Mouse (Mus musculus) lung, embryonic 16.5 days (tissue): ENCODE results near the gene Cybrd1. TPM values are rescaled to one million over a fixed set of nuclear protein-coding genes. Genes with fewer than 3 reads are reported as not detected.

Experiments used
- ATAC-seq: fragments of 200-750 bp; cut with Nextera tagmentation; 2 replicates; pipeline ENCODE4 v1.8.0; 2017; ENCODE audit warnings: low read depth, mild to moderate bottlenecking, moderate library complexity
- H3K27ac ChIP-seq: fragments of 300-500 bp; sonication (generic); 2 replicates; pipeline ENCODE4 v1.5.1; 2014; ENCODE audit warnings: mild to moderate bottlenecking, control low read depth, low read length
- H3K27me3 ChIP-seq: fragments of 300-500 bp; sonication (generic); 2 replicates; pipeline ENCODE4 v1.6.1; 2014; ENCODE audit warnings: low read depth, low read length, mixed read lengths; ENCODE audit not compliant: control insufficient read depth, insufficient read depth
- H3K36me3 ChIP-seq: fragments of 300-500 bp; sonication (generic); 2 replicates; pipeline ENCODE4 v1.6.1; 2014; ENCODE audit warnings: low read length; ENCODE audit not compliant: control insufficient read depth, insufficient read depth
- H3K4me1 ChIP-seq: fragments of 300-500 bp; sonication (generic); replicated peaks from 2 replicates; pipeline ENCODE4 v1.6.1; 2014; ENCODE audit warnings: low read length, mixed read lengths; ENCODE audit not compliant: control insufficient read depth, insufficient read depth
- H3K4me2 ChIP-seq: fragments of 300-500 bp; sonication (generic); 2 replicates; pipeline ENCODE4 v1.6.1; 2014; ENCODE audit warnings: low read depth, low read length, control low read depth
- H3K4me3 ChIP-seq: fragments of 300-500 bp; sonication (generic); 2 replicates; pipeline ENCODE4 v1.5.1; 2014; ENCODE audit warnings: mild to moderate bottlenecking, low read length, control low read depth
- H3K9ac ChIP-seq: fragments of 300-500 bp; sonication (generic); 2 replicates; pipeline ENCODE4 v1.6.1; 2014; ENCODE audit warnings: low read length, control low read depth
- H3K9me3 ChIP-seq: fragments of 300-500 bp; sonication (generic); 2 replicates; pipeline ENCODE4 v1.6.1; 2016; ENCODE audit warnings: low read length; ENCODE audit not compliant: control insufficient read depth
- WGBS: fragments of 180-500 bp; shearing (Covaris S2); extraction: QIAGEN DNeasy Blood & Tissue Kit; methylation state at CpG from one replicate; pipeline ENCODE4 v1.1.7; 2014; 5-methylcytosine and 5-hydroxymethylcytosine counted together
- polyA plus RNA-seq: library from polyadenylated mRNA; unstranded; fragments of >200 nt; fragmentation: Nextera tagmentation; extraction: Ambion mirVana; gene quantifications from 2 replicates; pipeline ENCODE4 v1.2.1, GENCODE M21; 2015

Cybrd1 gene
- polyA plus RNA-seq = 4.6 and 5.1 TPM in 2 replicates

DNA sequence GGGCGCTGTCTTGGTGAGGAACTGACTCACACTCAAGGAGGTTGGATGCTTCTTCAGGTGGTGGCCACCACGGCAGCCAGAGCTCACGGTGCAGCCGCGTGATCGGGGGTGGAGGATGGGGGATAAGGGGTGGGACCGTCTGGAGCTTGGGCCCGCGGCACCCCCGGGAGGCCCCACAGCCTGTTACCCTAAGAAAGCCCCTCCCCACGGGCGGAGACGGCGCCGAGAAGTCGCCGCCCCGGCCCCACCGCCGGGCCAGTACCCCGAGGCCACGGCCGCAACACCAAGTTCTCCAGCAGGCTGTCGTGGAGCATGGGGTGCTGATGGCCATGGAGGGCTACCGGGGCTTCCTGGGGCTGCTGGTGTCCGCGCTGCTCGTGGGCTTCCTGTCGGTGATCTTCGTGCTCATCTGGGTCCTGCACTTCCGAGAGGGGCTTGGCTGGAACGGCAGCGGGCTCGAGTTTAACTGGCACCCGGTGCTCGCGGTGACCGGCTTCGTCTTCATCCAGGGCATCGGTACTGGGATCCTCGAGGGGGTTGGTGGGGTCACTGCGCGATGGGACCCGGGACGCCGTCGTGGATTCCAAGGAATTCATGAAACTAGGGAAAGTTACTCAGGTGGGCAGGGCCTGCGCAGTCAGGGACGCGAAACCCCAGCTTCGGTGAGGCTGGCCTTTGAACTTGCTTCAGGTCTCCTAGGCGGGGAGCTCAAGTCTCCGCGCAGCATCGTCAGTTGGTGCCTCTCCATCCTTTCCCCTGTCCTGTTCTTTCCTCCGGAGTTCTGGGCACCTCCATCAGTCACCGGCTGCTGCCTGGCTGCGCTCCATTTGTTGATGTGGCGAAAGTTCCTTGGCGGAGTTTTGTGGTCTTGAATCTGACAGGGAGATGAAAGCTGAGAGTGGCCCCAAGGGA lies at the start of gene Cybrd1:
Cybrd1 (plus strand) TSS at position 127 of the 912 bp plus-strand sequence.
- Histone ChIP-seq H3K9me3 (0 out of 2 replicates have a peak, but pooled peaks cover 3% of the 10 kb centered on the region), H3K36me3 (no peaks in the 10 kb centered on the region), H3K27ac (no peak within 1 kb of the TSS), H3K4me2 (peak within 1 kb of the TSS; percentile 96), H3K4me3 (peak within 1 kb of the TSS; percentile 62), H3K4me1 (peaks cover 10% of the 10 kb centered on the region; the same call in 1 of the 2 replicates), H3K9ac (peak within 1 kb of the TSS; percentile 73), H3K27me3 (no peaks in the 10 kb centered on the region; the same call in 1 of the 2 replicates)
- 2% methylated on average over 57 of the region's 60 CpGs for WGBS
- peak; percentile 76 for ATAC-seq

DNA sequence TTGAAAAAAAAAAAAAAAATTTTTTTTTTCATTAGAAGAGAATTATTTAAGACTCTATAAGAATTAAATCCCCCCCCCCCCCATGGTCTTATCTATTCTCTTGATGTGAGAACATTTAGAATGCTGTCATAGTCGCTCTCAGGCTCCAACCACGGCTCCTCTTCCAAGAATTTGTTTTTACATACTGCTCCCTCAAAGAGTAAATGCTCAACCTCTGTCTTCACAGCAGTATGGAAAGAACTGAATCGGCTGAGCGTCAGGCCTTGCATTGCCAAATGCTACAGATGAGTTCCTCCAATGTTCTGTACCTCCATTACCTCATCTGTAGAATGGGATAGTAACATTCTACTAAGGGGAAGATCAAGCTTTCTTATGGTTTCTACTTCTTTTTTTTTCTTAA lies 46.1 kb upstream of the Cybrd1 start:
- no peak overlapping the region for H3K9ac ChIP-seq
- H3K4me1 ChIP-seq = no peaks in the 10 kb centered on the region
- no peak overlapping the region for H3K4me2 ChIP-seq
- 0 out of 2 replicates have a peak, but pooled peaks cover 2% of the 10 kb centered on the region for H3K36me3 ChIP-seq
- no peaks in the 10 kb centered on the region for H3K27me3 ChIP-seq
- no peaks in the 10 kb centered on the region for H3K9me3 ChIP-seq
- ATAC-seq = no peak
- no peak overlapping the region for H3K4me3 ChIP-seq
- no peak overlapping the region for H3K27ac ChIP-seq
- WGBS = 96% methylated on average over 4 of the region's 4 CpGs

DNA sequence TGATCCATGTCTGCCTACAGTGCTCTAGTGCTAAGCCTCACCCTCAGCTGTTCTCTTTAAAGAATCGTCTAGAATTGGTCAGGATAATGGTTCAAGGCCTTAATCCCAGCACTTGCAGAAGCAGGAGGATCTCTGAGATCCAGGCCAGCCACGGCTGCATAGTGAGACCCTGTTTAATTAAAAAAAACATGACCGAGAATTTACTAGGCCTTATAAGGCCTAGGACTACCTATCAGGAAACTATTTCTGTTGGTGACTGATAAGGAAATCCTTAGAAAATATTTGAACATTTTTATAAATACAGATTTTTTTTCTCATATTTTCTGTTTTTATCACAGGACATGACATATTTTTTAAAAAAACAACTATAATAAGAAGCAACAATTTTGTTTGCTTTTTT lies 44.4 kb upstream of the Cybrd1 start:
- no peak overlapping the region for H3K4me3 ChIP-seq
- H3K9ac ChIP-seq = no peak overlapping the region
- no peak for ATAC-seq
- H3K4me1 ChIP-seq = no peaks in the 10 kb centered on the region
- H3K9me3 ChIP-seq = no peaks in the 10 kb centered on the region
- no peak overlapping the region for H3K4me2 ChIP-seq
- 0 out of 2 replicates have a peak, but pooled peaks cover 2% of the 10 kb centered on the region for H3K36me3 ChIP-seq
- H3K27ac ChIP-seq = no peak overlapping the region
- H3K27me3 ChIP-seq = no peaks in the 10 kb centered on the region
- 94% methylated on average over 3 of the region's 3 CpGs for WGBS

DNA sequence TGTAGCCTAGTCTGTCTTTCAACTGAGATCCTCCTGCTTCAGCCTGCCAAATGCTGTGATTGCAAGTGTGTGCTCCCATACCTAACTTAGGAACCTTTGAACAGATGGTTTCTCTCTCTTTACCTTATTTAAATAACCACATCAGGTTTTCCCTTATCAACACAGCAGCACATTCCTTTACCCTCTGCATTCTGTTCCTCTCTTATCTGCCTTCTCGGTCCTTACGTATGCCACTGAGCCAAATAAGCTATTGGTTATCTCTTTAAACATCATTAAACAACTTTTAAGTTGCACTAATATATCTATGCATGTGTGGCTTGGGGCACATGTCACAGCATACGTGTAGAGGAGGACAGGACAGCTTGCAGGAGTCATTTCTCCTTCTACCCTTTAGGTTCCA lies 43.9 kb upstream of the Cybrd1 start:
- H3K4me3 ChIP-seq = no peak overlapping the region
- ATAC-seq = no peak
- H3K9me3 ChIP-seq = no peaks in the 10 kb centered on the region
- H3K4me2 ChIP-seq = no peak overlapping the region
- H3K9ac ChIP-seq = no peak overlapping the region
- H3K36me3 ChIP-seq = 0 out of 2 replicates have a peak, but pooled peaks cover 2% of the 10 kb centered on the region
- H3K27me3 ChIP-seq = no peaks in the 10 kb centered on the region
- WGBS = 71% methylated on average over 3 of the region's 3 CpGs
- no peaks in the 10 kb centered on the region for H3K4me1 ChIP-seq
- H3K27ac ChIP-seq = no peak overlapping the region

DNA sequence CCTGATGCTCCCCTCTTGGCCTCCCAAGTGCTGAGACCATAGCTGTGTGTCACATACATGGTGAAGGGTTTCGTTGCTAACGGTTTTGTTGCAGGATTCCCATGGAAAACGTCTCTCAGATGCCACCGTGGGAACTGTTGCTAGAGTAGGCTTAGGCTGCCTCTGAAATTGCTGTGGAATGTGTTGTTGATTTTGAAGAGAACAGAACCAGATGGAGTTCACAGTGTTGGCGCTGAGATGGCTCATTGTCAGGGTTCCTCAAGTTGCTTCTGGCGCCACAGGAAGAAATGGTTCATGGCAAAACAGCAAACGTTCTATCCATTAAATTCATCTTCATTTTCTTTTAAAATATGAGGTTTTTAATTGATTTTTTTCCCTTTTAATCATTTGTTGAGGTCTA lies 35.3 kb upstream of the Cybrd1 start:
- 87% methylated on average over 7 of the region's 7 CpGs for WGBS
- no peak overlapping the region for H3K4me2 ChIP-seq
- H3K4me1 ChIP-seq = no peaks in the 10 kb centered on the region
- no peak for ATAC-seq
- no peak overlapping the region for H3K4me3 ChIP-seq
- no peak overlapping the region for H3K9ac ChIP-seq
- H3K9me3 ChIP-seq = no peaks in the 10 kb centered on the region
- H3K27ac ChIP-seq = no peak overlapping the region
- H3K27me3 ChIP-seq = no peaks in the 10 kb centered on the region
- peaks cover 13% of the 10 kb centered on the region for H3K36me3 ChIP-seq

DNA sequence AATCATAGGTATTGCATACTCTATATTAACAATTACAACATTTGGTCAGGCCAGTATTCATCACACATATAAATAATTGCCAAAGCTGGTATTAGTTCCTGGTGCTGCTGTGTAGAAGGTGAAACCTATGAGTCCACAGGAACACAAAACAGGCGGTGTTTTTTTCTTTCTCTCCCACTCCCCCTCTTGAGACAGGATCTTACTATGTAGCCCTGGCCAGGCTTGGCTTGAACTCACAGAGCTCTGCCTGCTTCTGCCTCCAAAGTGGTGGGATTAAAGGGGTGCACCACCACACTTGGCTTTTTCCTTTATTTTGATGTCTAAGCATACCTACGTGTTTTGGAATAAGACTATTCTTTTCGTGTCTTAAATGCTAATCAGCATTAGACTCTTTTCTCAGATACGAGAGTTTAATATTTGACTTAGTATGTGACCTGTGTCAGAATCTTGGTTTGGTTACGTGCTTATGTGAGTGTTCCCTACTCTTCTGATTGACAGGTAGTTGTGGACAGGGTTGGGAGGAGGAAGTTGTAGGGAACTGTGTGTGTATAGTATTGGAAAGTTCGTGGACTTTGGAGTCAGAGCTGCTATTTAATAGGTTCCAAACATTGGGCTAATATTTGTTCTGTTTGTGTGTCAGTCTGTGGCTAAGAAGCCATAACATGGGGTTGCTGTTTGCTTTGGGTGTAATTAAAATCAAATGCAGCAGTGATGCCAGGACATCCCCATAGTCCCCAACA lies 34.1 kb upstream of the Cybrd1 start:
- 83% methylated on average over 6 of the region's 6 CpGs for WGBS
- H3K4me3 ChIP-seq = no peak overlapping the region
- H3K4me1 ChIP-seq = no peaks in the 10 kb centered on the region
- no peak overlapping the region for H3K4me2 ChIP-seq
- peaks cover 15% of the 10 kb centered on the region for H3K36me3 ChIP-seq
- no peaks in the 10 kb centered on the region for H3K27me3 ChIP-seq
- no peaks in the 10 kb centered on the region for H3K9me3 ChIP-seq
- H3K9ac ChIP-seq = no peak overlapping the region
- ATAC-seq = no peak
- no peak overlapping the region for H3K27ac ChIP-seq

DNA sequence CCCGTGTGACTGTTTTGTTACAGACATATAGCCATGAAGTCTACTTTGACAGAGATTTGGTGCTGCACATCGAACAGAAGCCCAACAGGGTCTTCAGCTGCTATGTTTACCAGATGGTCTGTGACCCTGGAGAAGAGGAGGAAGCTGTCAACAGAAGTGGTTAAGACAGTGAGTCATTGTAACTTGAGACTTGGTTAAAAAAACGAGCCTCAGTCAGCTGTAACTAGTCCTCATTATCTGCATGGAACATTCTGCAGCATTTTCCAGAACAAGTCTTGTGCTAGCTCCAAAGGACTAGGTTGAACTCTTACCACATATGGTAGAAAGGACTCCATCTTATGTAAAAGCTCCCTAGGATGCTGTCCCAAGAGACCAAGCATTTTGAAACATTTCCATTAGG lies 28.0 kb upstream of the Cybrd1 start:
- Histone ChIP-seq H3K4me3 (no peak overlapping the region), H3K27me3 (no peaks in the 10 kb centered on the region), H3K9ac (no peak overlapping the region), H3K27ac (no peak overlapping the region), H3K4me2 (no peak overlapping the region), H3K9me3 (no peaks in the 10 kb centered on the region), H3K36me3 (peaks cover 12% of the 10 kb centered on the region), H3K4me1 (no peaks in the 10 kb centered on the region)
- no peak for ATAC-seq
- 56% methylated on average over 3 of the region's 3 CpGs for WGBS

DNA sequence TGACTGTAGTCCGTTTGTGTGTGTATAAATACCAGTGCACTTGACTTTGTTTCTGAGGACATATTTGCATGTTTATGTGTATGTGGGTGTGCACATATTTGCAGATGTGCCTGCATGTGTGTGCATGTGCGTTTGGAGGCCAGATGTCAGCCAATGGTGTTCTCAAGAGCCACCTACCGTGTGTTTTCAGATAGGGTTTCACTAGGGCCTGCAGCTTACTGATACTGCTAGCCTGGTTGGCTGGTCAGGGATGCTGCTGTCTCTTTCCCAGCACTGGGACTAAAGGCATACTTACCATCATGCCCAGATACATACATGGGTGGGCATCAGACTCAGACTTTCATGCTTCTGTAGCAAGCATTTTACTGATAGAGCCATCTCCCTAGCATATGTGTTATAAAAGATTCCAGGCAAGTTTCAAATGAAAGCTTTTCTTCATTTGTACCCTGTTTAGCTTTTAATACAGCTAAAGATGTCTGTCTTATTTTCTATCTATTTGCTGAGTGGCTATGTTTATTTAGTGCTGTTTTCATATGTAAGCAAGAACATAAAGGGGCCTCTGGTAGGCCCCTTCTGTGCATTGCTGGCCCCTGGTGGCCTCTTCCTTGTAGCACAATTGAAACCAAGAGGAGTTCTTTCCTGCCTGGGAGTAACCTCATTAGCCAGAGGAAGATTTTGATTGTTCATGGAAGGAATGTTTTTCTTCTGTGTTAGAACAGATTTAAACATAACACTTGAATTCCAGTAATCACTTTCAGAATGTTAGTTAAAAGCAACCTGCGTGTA lies 26.9 kb upstream of the Cybrd1 start:
- H3K9ac ChIP-seq = no peak overlapping the region
- H3K4me3 ChIP-seq = no peak overlapping the region
- ATAC-seq = no peak
- H3K4me1 ChIP-seq = no peaks in the 10 kb centered on the region
- peaks cover 12% of the 10 kb centered on the region for H3K36me3 ChIP-seq
- H3K4me2 ChIP-seq = no peak overlapping the region
- H3K27ac ChIP-seq = no peak overlapping the region
- 85% methylated on average over 4 of the region's 4 CpGs for WGBS
- H3K9me3 ChIP-seq = no peaks in the 10 kb centered on the region
- no peaks in the 10 kb centered on the region for H3K27me3 ChIP-seq
